Mouse (Mus musculus) cortical plate, adult 2 months (tissue): ENCODE data around the gene Atp8a1.

Source experiments
- CTCF ChIP-seq: fragments of 200-500 bp; IDR thresholded peaks from 2 replicates; pipeline ENCODE4 v1.5.1; 2011; ENCODE audit warnings: mild to moderate bottlenecking, control low read depth, low read length; ENCODE audit not compliant: insufficient read depth; ENCODE audit errors: extremely low read depth
- POLR2A ChIP-seq: fragments of 200-500 bp; IDR thresholded peaks from 2 replicates; pipeline ENCODE4 v1.6.1; 2011; ENCODE audit warnings: mild to moderate bottlenecking, low read length, control low read depth; ENCODE audit not compliant: insufficient read depth; ENCODE audit errors: extremely low read depth

GRCm38 (mm10) chr5:67595070-67595469, 252.2 kb downstream of the Atp8a1 start:
- TF ChIP-seq CTCF (no peak), POLR2A (no peak)
